Mouse (Mus musculus) embryonic facial prominence, embryonic 10.5 days (tissue): Measurements from ENCODE around the gene Idh1. TPM values are rescaled to one million over a fixed set of nuclear protein-coding genes. Genes with fewer than 3 reads are reported as not detected.
A peak's percentile ranks its signal among the peaks of the same experiment; 100 is the strongest.

Experiments used
- DNase-seq: peaks from one replicate; pipeline ENCODE4 v3.0.0-alpha.2; 2017; ENCODE audit warnings: low spot score
- H3K27ac ChIP-seq: fragments of 300-500 bp; sonication (generic); replicated peaks from 2 replicates; pipeline ENCODE4 v1.5.1; 2016; ENCODE audit warnings: mild to moderate bottlenecking
- H3K27me3 ChIP-seq: fragments of 300-500 bp; sonication (generic); replicated peaks from 2 replicates; pipeline ENCODE4 v1.6.1; 2016; ENCODE audit warnings: low read depth, mild to moderate bottlenecking; ENCODE audit not compliant: poor library complexity, severe bottlenecking
- H3K36me3 ChIP-seq: fragments of 300-500 bp; sonication (generic); replicated peaks from 2 replicates; pipeline ENCODE4 v1.6.1; 2016; ENCODE audit warnings: mild to moderate bottlenecking, moderate library complexity
- H3K4me1 ChIP-seq: fragments of 300-500 bp; sonication (generic); 2 replicates; pipeline ENCODE4 v1.6.1; 2016
- H3K4me3 ChIP-seq: fragments of 300-500 bp; sonication (generic); 2 replicates; pipeline ENCODE4 v1.5.1; 2016; ENCODE audit warnings: mild to moderate bottlenecking, moderate library complexity
- H3K9me3 ChIP-seq: fragments of 300-500 bp; sonication (generic); 2 replicates; pipeline ENCODE4 v1.6.1; 2016; ENCODE audit warnings: mild to moderate bottlenecking
- WGBS: fragments of 180-500 bp; shearing (Covaris S2); methylation state at CpG from one replicate; pipeline ENCODE4 v1.1.7; 2016; 5-methylcytosine and 5-hydroxymethylcytosine counted together
- polyA plus RNA-seq: library from polyadenylated mRNA; unstranded; fragments of >200 nt; fragmentation: Nextera tagmentation; extraction: Ambion mirVana; gene quantifications from 2 replicates; pipeline ENCODE4 v1.2.1, GENCODE M21; 2016

The Idh1 gene
- polyA plus RNA-seq, 1 experiment from 2014 or later: 231 TPM

DNA sequence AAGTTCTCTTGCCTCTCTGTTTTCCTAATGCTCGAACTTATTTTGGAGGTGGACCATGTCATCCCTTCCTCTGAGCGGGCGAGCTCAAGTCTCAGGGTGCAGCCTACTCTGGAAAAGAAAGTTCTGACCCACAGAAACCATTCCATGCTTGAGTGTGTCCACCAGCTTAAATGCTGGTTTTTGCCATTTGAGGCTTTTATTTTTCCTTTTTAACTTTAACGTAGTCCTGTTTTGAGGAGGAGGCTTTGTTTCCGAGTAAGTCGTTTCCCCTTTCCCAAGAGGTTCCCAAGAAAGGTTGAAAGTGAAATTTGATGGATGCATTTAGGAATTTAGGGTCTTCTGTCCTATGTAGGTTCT is 752 bp upstream of the Idh1 start:
- Histone ChIP-seq H3K4me1 (peaks cover 20% of the 10 kb centered on the region), H3K4me3 (peak overlapping the region; percentile 96), H3K27ac (peak overlapping the region; percentile 91), H3K36me3 (peaks cover 11% of the 10 kb centered on the region), H3K9me3 (no peaks in the 10 kb centered on the region), H3K27me3 (no peaks in the 10 kb centered on the region)
- DNase-seq: no peak
- WGBS: under 1% methylated on average over 6 of the region's 6 CpGs

DNA sequence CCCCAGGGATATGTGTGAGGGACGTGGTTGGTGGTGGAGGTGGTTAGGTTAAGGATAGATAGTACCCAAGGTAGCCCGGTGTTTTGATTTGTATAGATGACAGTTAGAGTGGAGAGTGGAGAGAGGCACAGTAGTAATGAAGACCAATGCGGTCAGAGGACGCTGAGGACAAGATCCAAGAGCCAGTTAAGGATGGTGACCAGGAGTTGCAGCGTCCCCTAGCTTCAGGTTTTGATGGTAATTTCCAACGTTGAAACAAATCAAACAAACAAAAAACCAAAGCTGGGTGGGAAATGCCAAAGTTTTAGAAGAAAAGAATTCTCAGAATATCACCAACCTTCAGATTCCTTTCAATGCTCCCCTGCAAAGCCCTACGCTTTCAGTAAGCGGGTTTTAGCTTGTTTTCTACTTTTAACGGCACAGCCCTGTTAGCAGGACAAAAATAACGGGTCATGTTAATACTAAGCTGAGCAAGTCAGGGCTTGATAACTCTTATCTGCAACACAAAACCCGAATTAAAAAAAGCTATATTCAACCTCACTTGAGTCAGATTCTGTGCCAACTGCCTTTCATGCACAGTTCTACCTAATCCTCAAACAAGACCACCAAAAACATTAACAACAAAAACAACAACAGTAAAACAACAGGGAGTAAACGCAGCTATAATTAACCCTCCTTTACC is 635 bp downstream of the Idh1 start:
- Histone ChIP-seq H3K4me1 (peaks cover 20% of the 10 kb centered on the region), H3K4me3 (peak overlapping the region; percentile 96), H3K27me3 (no peaks in the 10 kb centered on the region), H3K36me3 (peaks cover 4% of the 10 kb centered on the region), H3K27ac (peak overlapping the region; percentile 91), H3K9me3 (no peaks in the 10 kb centered on the region)
- WGBS: 27% methylated on average over 12 of the region's 12 CpGs
- no peak for DNase-seq

DNA sequence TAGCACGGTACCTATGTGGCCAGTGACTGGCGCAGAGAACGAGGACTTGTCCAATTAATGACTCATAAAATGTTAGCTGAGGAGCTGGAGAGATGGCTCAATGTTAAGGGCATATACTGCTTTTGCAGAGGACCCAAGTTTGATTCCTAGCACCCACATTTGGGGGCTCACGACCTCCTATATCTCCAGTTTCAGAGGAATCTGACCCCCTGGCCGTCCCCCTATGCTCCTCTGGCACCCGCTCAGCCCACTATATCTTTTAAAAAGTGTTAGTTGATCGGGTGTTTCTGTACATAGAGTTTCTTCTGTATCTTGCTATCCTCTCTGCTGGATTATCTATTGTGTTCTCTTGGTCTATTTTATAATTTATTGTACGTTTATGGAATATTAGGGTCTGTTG is 1.3 kb downstream of the Idh1 start:
- H3K4me3 ChIP-seq: no peak overlapping the region
- no peaks in the 10 kb centered on the region for H3K36me3 ChIP-seq
- peaks cover 20% of the 10 kb centered on the region for H3K4me1 ChIP-seq
- 89% methylated on average over 8 of the region's 8 CpGs for WGBS
- DNase-seq: no peak
- H3K27me3 ChIP-seq: no peaks in the 10 kb centered on the region
- no peak overlapping the region for H3K27ac ChIP-seq
- H3K9me3 ChIP-seq: no peaks in the 10 kb centered on the region

DNA sequence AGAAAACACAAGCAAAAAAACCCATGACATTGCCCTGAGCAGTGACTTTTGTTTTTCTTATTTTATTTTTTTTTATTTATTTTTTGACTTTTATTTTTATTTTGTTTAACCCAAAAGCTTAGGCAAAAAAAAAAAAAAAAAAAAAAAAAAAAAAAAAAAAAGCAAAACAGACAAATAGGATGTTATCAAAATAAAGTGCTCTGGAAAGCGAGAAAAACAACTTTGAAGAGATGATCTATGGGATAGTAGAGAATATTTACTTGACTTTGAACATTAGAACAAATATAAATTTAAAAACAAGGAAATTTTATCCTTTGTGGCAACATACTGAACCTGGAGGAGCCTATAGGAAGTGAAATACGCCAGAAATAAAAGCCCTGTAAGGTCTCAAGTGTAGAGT is 2.3 kb downstream of the Idh1 start:
- Histone ChIP-seq H3K4me1 (peaks cover 20% of the 10 kb centered on the region), H3K36me3 (no peaks in the 10 kb centered on the region), H3K4me3 (no peak overlapping the region), H3K27me3 (no peaks in the 10 kb centered on the region), H3K27ac (no peak overlapping the region), H3K9me3 (no peaks in the 10 kb centered on the region)
- 84% methylated on average over 2 of the region's 2 CpGs for whole genome bisulfite sequencing
- no peak for DNase-seq

DNA sequence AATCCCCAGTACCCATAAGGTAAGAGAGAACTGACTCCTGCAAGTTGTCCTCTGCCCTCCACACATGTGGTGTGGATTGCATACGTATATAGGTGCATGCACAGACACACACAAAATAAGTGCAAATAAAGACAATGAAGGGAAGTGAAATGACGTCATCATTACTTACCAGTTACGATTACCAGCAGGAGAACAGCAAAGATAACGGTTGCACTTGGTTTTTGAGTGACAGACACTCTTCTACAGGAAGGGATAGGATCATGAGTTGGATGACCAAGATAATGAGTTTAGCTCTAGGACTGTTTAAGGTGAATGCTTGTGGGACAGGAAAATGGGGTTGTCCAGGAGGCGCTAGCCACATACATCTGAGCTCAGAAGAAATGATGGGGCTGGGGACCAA is 4.8 kb downstream of the Idh1 start:
- peaks cover 21% of the 10 kb centered on the region for H3K4me1 ChIP-seq
- WGBS: 90% methylated on average over 5 of the region's 5 CpGs
- no peak overlapping the region for H3K27ac ChIP-seq

DNA sequence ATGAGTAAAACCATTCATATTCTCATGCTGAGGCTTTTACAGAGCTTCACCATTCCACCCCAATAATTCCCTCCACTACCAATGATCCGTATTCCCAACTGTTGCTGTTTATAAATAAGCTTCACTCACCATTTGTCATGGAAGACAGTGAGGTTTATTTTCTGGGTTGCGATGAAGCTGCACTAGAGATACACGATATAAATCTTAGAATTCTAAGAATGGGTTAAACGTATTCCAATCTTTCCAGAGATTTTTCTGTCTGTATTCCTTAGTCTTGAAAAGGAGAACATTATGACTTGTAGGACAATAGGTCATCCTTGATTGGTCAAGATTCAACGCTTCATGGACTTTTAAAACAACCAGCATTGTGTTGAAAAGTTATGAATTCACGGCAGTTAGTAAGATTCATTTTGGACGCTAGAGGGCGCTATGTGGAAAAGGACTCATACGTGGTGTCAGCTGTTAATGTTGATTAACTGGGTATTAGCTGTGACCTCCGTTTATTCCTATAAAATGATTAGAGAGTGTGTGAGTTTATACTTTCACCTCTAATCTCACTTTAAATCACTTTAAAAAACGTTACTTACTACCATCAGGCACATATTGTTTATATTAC is 6.6 kb downstream of the Idh1 start:
- peaks cover 1% of the 10 kb centered on the region for H3K36me3 ChIP-seq
- H3K27ac ChIP-seq: peak overlapping the region; percentile 96
- no peaks in the 10 kb centered on the region for H3K27me3 ChIP-seq
- peak; percentile 45 for DNase-seq
- H3K9me3 ChIP-seq: no peaks in the 10 kb centered on the region
- 6% methylated on average over 11 of the region's 11 CpGs for WGBS
- peaks cover 22% of the 10 kb centered on the region for H3K4me1 ChIP-seq
- peak overlapping the region; percentile 81 for H3K4me3 ChIP-seq

More for the DNA sequence above, 4.8 kb downstream of the Idh1 start:
- DNase-seq: no peak
- no peaks in the 10 kb centered on the region for H3K36me3 ChIP-seq
- no peaks in the 10 kb centered on the region for H3K9me3 ChIP-seq
- H3K4me3 ChIP-seq: no peak overlapping the region
- no peaks in the 10 kb centered on the region for H3K27me3 ChIP-seq

DNA sequence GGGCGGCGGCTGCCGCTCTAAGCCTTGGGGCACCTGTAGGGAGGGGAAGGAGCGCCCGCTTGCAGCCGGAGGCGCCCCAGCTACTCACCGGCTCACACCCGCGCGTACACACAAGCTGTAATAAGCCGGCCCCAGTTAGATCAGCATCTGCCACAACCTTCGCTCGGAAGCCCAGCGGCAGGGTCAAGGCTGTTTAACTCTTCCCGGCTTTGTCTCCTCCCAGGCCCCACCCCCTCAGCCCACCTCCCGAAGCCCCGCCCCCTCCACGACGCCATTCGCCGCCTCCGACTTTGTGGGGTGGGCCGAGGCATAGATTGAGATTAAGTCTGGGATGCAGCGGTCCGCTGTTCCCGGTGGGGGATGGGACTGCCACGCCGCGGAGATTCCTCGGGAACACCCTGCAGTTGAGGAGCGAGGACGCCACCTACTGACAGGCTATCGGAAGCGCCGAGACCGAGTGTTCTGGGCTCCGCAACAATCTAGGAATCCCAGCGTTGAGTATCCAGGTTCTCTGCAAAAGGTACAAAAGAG is 7.3 kb downstream of the Idh1 start:
- Histone ChIP-seq H3K9me3 (no peaks in the 10 kb centered on the region), H3K36me3 (peaks cover 9% of the 10 kb centered on the region), H3K27me3 (no peaks in the 10 kb centered on the region), H3K27ac (peak overlapping the region; percentile 96), H3K4me1 (peaks cover 22% of the 10 kb centered on the region), H3K4me3 (peak overlapping the region; percentile 81)
- WGBS: under 1% methylated on average over 39 of the region's 39 CpGs
- peak; percentile 99 for DNase-seq

DNA sequence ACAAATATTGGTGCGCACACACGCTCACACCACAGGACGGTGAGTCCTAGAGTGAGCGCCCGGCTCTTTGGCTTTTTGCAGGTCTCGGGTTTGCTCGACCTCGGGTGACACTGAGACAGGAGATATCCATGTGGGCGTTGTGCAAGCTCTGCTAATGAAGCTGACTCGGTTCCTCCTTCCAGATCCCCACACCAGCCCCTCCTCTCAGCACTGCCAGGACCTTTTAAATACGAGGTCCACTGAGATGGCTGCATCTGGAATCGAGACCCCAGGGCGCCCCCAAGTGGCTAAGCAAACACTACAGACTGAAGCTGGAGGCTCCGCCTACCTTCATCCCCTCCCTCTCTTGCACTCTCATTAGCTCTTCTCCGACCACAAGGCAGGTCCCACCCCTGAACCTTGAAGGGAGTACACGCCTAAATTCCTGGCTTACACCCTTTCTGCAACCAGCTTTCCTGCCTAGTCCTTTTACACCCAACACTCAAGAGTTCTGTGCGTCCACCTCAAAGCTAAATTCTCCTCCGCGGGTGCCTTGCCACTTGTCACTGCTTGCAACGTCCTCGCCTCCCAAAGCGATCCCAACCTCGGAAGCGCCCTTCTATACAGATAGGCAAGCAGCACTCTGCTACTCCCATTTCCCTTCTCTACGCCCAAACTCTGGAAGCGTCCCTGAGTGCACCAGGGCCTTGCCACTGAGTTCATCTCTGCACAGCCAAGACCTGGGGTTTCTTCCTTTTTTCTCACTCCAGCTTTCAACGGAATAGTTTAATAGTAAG is 8.0 kb downstream of the Idh1 start:
- H3K27me3 ChIP-seq: no peaks in the 10 kb centered on the region
- WGBS: 6% methylated on average over 27 of the region's 27 CpGs

DNA sequence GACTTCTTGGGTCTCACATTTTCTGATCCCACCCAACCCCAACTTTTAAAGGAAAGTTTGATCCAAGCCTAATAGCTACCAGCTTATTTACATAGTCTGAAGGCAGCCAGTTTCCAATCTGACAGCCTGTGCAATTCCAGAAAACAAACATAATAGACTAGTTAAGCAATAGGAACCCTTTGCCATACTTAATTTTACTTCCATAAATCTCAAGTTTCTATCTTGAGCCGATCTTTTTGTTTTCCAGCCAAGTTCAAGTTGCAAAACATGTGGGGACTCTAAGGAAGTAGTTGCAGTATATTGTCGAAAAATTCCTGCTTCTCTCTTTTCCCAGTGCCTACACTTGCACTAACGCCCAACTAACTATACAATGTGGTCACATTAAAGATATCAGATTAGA is 8.8 kb downstream of the Idh1 start:
- peak overlapping the region; percentile 81 for H3K4me3 ChIP-seq
- no peak overlapping the region for H3K27ac ChIP-seq
- no peaks in the 10 kb centered on the region for H3K9me3 ChIP-seq
- peaks cover 22% of the 10 kb centered on the region for H3K4me1 ChIP-seq
- DNase-seq: no peak
- no peaks in the 10 kb centered on the region for H3K27me3 ChIP-seq
- WGBS: 74% methylated on average over 3 of the region's 3 CpGs
- H3K36me3 ChIP-seq: peaks cover 24% of the 10 kb centered on the region

More for the DNA sequence above, 8.0 kb downstream of the Idh1 start:
- H3K4me3 ChIP-seq: peak overlapping the region; percentile 81
- peaks cover 22% of the 10 kb centered on the region for H3K4me1 ChIP-seq
- no peaks in the 10 kb centered on the region for H3K9me3 ChIP-seq
- H3K27ac ChIP-seq: peak overlapping the region; percentile 96
- H3K36me3 ChIP-seq: peaks cover 16% of the 10 kb centered on the region
- DNase-seq: peak; percentile 93

DNA sequence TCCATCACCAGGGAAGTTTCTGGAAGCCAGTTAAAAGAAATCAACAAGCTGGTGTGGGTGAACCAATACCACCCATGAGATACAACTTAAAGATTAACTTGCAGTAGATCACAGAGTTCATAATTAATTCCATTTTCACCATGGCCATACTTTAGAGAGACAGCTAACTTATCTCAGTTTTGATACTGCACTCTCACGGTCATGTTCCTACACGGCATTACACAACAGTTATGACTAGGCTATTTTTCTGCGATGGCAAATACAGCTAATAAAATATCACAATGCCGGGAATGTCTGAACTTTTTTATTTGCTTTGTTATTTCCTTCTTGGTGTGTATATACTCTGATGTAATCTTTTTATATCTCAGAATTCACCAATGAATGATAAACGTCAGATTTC is 9.4 kb downstream of the Idh1 start:
- 89% methylated on average over 5 of the region's 5 CpGs for WGBS

DNA sequence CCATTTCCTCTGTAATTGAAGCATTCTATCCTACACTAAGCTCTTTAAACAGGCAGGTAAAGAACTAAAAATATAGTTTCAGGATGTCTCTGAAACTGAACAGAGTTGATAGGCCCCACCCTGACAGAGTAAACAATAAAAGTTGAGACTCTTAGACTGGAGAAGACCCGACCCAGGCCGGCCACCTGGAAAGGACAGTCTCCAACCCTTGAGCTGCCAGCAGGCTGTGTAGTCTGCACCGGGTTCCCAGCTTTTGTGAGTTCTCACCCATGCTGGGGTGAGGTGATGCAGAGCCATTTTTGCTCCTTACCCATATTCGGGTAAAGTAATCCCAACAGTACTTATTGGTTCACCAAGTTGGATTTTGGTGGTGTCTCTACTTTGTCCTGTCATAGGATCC is 10.1 kb downstream of the Idh1 start:
- Histone ChIP-seq H3K4me1 (peaks cover 22% of the 10 kb centered on the region), H3K9me3 (no peaks in the 10 kb centered on the region), H3K36me3 (peaks cover 37% of the 10 kb centered on the region), H3K4me3 (no peak overlapping the region), H3K27me3 (no peaks in the 10 kb centered on the region), H3K27ac (no peak overlapping the region)
- 81% methylated on average over 4 of the region's 4 CpGs for WGBS
- DNase-seq: no peak

More for the DNA sequence above, 9.4 kb downstream of the Idh1 start:
- no peaks in the 10 kb centered on the region for H3K9me3 ChIP-seq
- H3K4me3 ChIP-seq: no peak overlapping the region
- DNase-seq: no peak
- no peaks in the 10 kb centered on the region for H3K27me3 ChIP-seq
- H3K4me1 ChIP-seq: peaks cover 22% of the 10 kb centered on the region
- no peak overlapping the region for H3K27ac ChIP-seq
- peaks cover 30% of the 10 kb centered on the region for H3K36me3 ChIP-seq

DNA sequence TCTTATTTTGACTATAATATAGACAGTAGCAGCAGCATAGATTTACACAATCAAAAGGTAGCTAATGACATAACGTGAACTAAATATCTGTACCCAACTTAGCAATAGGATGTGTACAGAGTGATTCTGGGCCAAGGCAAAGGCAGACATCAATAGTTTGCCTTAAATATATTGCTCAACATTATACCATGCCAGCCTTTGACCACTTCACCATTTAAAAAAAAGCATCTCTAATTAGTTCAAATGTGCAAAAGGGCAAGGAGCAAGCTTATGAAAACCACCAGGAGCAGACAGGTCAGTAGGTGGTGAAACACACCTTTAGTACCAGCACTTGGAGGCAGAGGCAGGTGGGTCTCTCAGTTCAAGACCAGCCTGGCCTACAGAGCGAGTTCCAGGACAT is 12.6 kb downstream of the Idh1 start:
- no peak for DNase-seq
- no peak overlapping the region for H3K27ac ChIP-seq
- 96% methylated on average over 2 of the region's 2 CpGs for WGBS
- peaks cover 22% of the 10 kb centered on the region for H3K4me1 ChIP-seq
- H3K36me3 ChIP-seq: peaks cover 62% of the 10 kb centered on the region
- H3K4me3 ChIP-seq: no peak overlapping the region
- H3K9me3 ChIP-seq: no peaks in the 10 kb centered on the region
- H3K27me3 ChIP-seq: no peaks in the 10 kb centered on the region
